ENCODE assay signal across 15 mouse cellular contexts in genomic region chr19:41738896-41739295, GRCm38 (mm10). TPM values are rescaled to one million over a fixed set of nuclear protein-coding genes. Genes with fewer than 3 reads are reported as not detected.
DNase-seq lines count a peak whose midpoint lies in the region; ATAC-seq lines count a peak whose summit lies in the region.
"Had no signal": no experiment of that assay in that cellular context is flagged by ENCODE, and none has a peak within 500 bp of the region (broad histone marks: within the 10 kb centered on the region; RNA-seq: fewer than 3 reads in every experiment).

No protein-coding gene starts in this region.

- intact Hi-C loops in heart, postnatal 36 days (cut with DNase I) = no loop called here

- no peak overlapping the region for H3K9ac ChIP-seq in lung, embryonic 16.5 days (ENCODE audit: low read length)
- H3K9ac ChIP-seq in hindbrain, embryonic 11.5 days (ENCODE audit: low read depth, low read length) = no peak overlapping the region
- H3K9ac ChIP-seq in midbrain, embryonic 12.5 days (replicated peaks) = no peak overlapping the region
- no peak overlapping the region for H3K9ac ChIP-seq in heart, embryonic 12.5 days
- H3K9ac ChIP-seq: embryonic facial prominence, embryonic 13.5 days; limb, embryonic 13.5 days had no signal

- no peaks in the 10 kb centered on the region for H3K36me3 ChIP-seq in lung, embryonic 16.5 days (ENCODE audit: control insufficient read depth, insufficient read depth, low read length)
- no peaks in the 10 kb centered on the region for H3K36me3 ChIP-seq in hindbrain, embryonic 11.5 days (ENCODE audit: control insufficient read depth, insufficient read depth, low read length)
- no peaks in the 10 kb centered on the region for H3K36me3 ChIP-seq in midbrain, embryonic 12.5 days
- H3K36me3 ChIP-seq in heart, embryonic 12.5 days = no peaks in the 10 kb centered on the region
- H3K36me3 ChIP-seq: embryonic facial prominence, embryonic 13.5 days; G1E; heart, embryonic 13.5 days; limb, embryonic 13.5 days had no signal

- WGBS in lung, embryonic 16.5 days = 13% methylated on average over 4 of the region's 4 CpGs
- 21% methylated on average over 4 of the region's 4 CpGs for WGBS in hindbrain, embryonic 11.5 days
- 19% methylated on average over 4 of the region's 4 CpGs for WGBS in midbrain, embryonic 12.5 days
- 10% methylated on average over 4 of the region's 4 CpGs for WGBS in heart, embryonic 12.5 days

- H3K9me3 ChIP-seq in lung, embryonic 16.5 days (ENCODE audit: control insufficient read depth, low read length) = no peaks in the 10 kb centered on the region
- H3K9me3 ChIP-seq in hindbrain, embryonic 11.5 days (ENCODE audit: control insufficient read depth, low read length) = no peaks in the 10 kb centered on the region
- H3K9me3 ChIP-seq in midbrain, embryonic 12.5 days = no peaks in the 10 kb centered on the region
- no peaks in the 10 kb centered on the region for H3K9me3 ChIP-seq in heart, embryonic 12.5 days (replicated peaks)
- H3K9me3 ChIP-seq: embryonic facial prominence, embryonic 13.5 days; G1E; heart, embryonic 13.5 days; limb, embryonic 13.5 days had no signal

- H3K4me3 ChIP-seq in lung, embryonic 16.5 days (ENCODE audit: low read length) = no peak overlapping the region
- H3K4me3 ChIP-seq in hindbrain, embryonic 11.5 days (ENCODE audit: low read depth, low read length) = no peak overlapping the region
- H3K4me3 ChIP-seq in midbrain, embryonic 12.5 days = no peak overlapping the region
- no peak overlapping the region for H3K4me3 ChIP-seq in heart, embryonic 12.5 days
- H3K4me3 ChIP-seq: embryonic facial prominence, embryonic 13.5 days had no signal

- H3K4me2 ChIP-seq in lung, embryonic 16.5 days (ENCODE audit: low read depth, low read length) = no peak overlapping the region
- H3K4me2 ChIP-seq in hindbrain, embryonic 11.5 days (replicated peaks; ENCODE audit: low read depth, low read length) = no peak overlapping the region
- peak overlapping the region; percentile 44; the same call in 1 of the 2 replicates for H3K4me2 ChIP-seq in midbrain, embryonic 12.5 days (replicated peaks)
- H3K4me2 ChIP-seq in heart, embryonic 12.5 days = no peak overlapping the region; the same call in 1 of the 2 replicates

- peaks cover 59% of the 10 kb centered on the region for H3K27me3 ChIP-seq in lung, embryonic 16.5 days (ENCODE audit: control insufficient read depth, insufficient read depth, low read depth, low read length)
- H3K27me3 ChIP-seq in hindbrain, embryonic 11.5 days (ENCODE audit: control insufficient read depth, insufficient read depth, low read length) = peaks cover 28% of the 10 kb centered on the region
- H3K27me3 ChIP-seq in midbrain, embryonic 12.5 days = peaks cover 80% of the 10 kb centered on the region
- H3K27me3 ChIP-seq in heart, embryonic 12.5 days (replicated peaks) = peaks cover 90% of the 10 kb centered on the region

- DNase-seq in lung, postnatal 10 days = no peak
- no peak for DNase-seq in hindbrain, embryonic 11.5 days (ENCODE audit: low spot score)
- no peak for DNase-seq in cerebellum, postnatal 25 days
- DNase-seq in heart, postnatal 36 days = no peak
- DNase-seq: gastrocnemius, postnatal 36 days; kidney, postnatal 14 days; lung, postnatal 36 days had no signal

- peaks cover 12% of the 10 kb centered on the region for H3K4me1 ChIP-seq in lung, embryonic 16.5 days (replicated peaks; ENCODE audit: control insufficient read depth, insufficient read depth, low read length)
- peaks cover 13% of the 10 kb centered on the region for H3K4me1 ChIP-seq in hindbrain, embryonic 11.5 days (replicated peaks; ENCODE audit: control insufficient read depth, insufficient read depth, low read length)
- H3K4me1 ChIP-seq in midbrain, embryonic 12.5 days = peaks cover 63% of the 10 kb centered on the region
- H3K4me1 ChIP-seq in heart, embryonic 12.5 days (replicated peaks) = peaks cover 26% of the 10 kb centered on the region

- peak; percentile 45; the same call in 1 of the 2 replicates for ATAC-seq in lung, embryonic 16.5 days (ENCODE audit: low read depth)
- no peak for ATAC-seq in hindbrain, embryonic 11.5 days (ENCODE audit: low FRiP score)
- no peak for ATAC-seq in midbrain, embryonic 12.5 days (ENCODE audit: low FRiP score, low read depth)
- no peak for ATAC-seq in heart, embryonic 12.5 days (ENCODE audit: insufficient number of reproducible peaks, low FRiP score)

- no peak overlapping the region for H3K27ac ChIP-seq in lung, embryonic 16.5 days (ENCODE audit: low read length)
- H3K27ac ChIP-seq in hindbrain, embryonic 11.5 days (ENCODE audit: low read depth, low read length) = 0 out of 2 replicates have a peak overlapping the region, but pooled peaks have one; percentile 3
- peak overlapping the region; percentile 60 for H3K27ac ChIP-seq in midbrain, embryonic 12.5 days (replicated peaks)
- no peak overlapping the region for H3K27ac ChIP-seq in heart, embryonic 12.5 days (ENCODE audit: poor library complexity, severe bottlenecking)
- H3K27ac ChIP-seq: embryonic facial prominence, embryonic 13.5 days; heart, embryonic 13.5 days; limb, embryonic 13.5 days had no signal

RNA-seq across cellular contexts. Expression of gene Slit1, which starts 4.6 kb away (rescaled TPM):
- polyA plus RNA-seq in lung, embryonic 16.5 days (2015; fragmentation: Nextera tagmentation; extraction: Ambion mirVana) = 0.11 and 0.14 TPM in 2 replicates
- polyA plus RNA-seq in hindbrain, embryonic 11.5 days (2014; fragmentation: Nextera tagmentation; extraction: Ambion mirVana) = 13.8 and 22.8 TPM in 2 replicates
- polyA plus RNA-seq in midbrain, embryonic 12.5 days (2016; fragmentation: Nextera tagmentation; extraction: Ambion mirVana) = 12.2 and 14.8 TPM in 2 replicates
- polyA plus RNA-seq in heart, embryonic 12.5 days (2016; fragmentation: Nextera tagmentation; extraction: Ambion mirVana) = 0.04 and 0.13 TPM in 2 replicates
- under 1 TPM in 1 of 2 experiments, not detected in 1; 0.11 TPM for total RNA-seq in heart, postnatal 36 days (2021)
- total RNA-seq: monocyte, adult 5-6 weeks had no signal

Comparison
In these comparisons a context has a peak if more than half of its experiments do, and no peak if none do; other contexts are left out.
1. H3K27ac ChIP-seq: peak in hindbrain, embryonic 11.5 days (single experiment) and midbrain, embryonic 12.5 days (single experiment); none in lung, embryonic 16.5 days (single experiment) and heart, embryonic 12.5 days (single experiment).
2. RNA of gene Slit1, which starts 4.6 kb away (polyA plus RNA-seq): 13.8 to 22.8 TPM in hindbrain, embryonic 11.5 days and 12.2 to 14.8 TPM in midbrain, embryonic 12.5 days; 0.11 to 0.14 TPM in lung, embryonic 16.5 days and 0.04 to 0.13 TPM in heart, embryonic 12.5 days; every median in the first group is over 10 times any median in the second.